Mouse (Mus musculus): ENCODE measurements around the gene Spata9.

Gene Spata9

DNA sequence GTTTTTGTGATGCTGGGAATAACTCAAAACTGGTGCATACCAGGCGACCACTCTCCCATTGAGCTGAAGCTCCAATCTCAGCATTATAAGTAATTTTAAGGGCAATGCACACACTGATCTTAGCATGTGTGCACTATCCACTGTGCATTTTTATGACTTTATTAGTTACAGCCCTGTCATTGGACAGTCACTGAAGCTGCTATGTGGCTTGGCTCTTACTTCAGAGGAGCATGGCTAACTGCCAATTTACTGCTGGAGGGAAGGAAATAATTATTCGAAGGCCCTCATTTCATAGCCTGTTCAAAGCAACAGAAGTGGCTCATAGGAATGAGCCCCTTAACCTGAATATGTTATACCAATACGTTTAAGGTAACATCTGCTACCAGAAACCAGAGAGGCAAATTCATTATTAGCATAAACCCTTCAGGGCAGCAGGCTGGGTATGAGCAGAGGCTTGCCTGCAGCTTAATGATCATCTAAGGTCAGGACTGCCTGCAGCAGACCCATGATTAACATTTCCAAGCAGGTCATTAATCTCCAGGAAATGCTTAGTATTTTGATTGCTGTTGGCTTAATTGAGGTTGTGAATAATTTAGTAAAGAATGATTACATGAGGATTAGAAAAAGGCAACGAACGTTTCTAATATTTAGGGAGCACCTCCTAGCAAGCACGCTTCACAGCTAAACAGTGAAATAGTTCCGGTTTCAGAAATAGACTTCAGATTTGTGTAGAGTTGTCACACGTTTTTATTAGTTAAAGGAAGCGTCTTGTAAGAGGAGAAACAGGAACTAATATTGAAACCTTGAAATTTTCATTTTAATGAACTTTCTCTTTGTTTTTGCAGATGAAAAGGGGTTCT is 25.4 kb downstream of the Spata9 start:
- DNase-seq, result peak; percentile 62

DNA sequence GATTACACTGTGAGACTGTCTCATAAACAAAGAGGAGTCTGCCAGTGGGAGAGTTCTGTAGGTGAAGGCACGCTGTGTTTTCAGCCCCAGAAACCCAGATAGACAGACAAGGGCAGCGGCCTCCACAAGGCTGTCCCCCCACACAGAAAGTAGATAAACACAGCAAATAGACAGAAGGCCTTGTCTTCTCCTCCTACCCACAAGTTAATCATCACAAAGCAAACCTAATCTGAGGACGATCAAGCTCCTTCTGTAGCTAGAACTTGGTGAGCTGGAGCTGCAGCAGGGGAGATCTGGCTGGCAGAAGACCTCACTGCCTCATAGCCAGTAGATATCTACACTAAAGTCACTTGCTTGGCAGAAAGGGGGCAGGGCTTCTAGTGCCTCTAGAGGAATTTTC is 36.3 kb downstream of the Spata9 start:
- DNase-seq, result no peak

DNA sequence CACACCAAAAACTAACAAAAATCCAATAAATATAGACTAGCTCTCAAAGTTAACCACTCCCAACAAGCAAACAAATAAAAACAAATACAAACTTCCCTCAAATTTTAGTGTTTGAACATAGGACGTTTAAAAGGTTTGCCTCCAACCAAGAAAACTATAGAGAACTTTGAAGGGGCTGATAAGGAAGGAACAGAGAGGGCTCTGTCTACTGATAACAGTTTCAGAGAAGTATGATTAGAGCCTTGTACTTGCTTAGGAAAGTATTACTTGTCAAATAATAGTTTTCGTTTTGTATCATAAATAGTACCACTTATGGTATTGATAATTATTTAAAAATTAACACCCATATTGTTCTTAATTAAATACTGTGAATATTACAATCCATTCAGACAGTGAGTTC is 47.6 kb downstream of the Spata9 start:
- DNase-seq, result no peak

DNA sequence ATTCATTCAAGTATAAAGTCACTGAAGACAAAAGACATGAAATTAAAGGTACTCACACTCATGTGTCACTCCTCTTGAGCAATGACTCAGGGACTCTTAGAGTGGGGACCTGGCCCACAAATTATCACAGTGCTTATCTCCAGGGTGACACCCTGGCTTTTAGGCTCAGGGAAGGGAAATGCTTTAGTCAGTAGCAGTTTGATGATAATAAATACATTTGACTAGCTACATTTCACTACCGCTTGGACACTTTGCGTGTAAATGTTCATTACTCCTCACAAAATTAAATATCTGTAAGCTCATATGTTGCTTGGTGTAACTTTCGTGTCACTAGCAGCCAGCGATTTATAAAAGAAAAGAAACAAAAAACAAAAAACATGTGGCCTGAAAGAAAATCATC is 50.5 kb downstream of the Spata9 start:
- no peak for DNase-seq

DNA sequence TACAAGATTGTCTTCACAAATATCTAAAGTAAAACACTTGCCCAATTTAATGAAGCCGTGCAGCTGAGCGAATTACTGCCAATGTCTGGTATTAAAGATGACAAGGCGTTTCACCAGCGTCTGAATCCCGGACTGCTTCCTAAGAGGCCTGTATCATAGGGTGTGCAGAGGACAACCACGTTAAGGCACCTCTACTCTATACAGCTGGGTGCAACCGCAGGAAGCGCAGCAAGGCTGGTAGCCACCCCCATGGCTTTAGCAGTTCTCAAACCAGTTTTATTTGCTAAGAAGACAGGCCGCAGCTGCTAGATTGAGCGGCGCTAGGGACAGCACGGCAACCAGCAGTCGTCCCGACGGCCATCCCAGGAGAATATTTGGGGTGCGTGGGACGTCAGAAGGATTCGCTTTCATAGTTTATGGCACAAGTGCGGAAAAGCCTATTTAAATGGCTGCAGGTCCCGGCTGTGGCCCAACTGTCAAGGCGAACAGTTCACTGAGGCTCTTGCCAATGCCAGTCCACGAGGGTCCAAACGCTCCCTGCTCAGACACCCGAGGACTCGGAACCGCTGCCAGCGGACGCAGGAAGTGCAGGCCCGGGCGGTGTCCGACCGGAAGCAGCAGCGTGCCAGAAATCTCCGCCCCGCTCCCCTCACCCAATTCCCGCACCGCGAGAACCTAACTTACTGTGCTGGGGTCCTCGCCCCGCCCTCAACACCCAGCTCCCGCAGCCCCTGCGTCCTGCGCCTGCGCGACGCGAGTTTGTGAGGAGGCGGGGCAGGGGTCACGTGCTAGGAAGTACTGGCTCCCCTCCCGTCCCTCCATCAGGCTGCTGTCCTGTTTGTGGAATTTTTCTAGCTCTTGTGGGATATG is 51.3 kb downstream of the Spata9 start, which contains the start of gene Rfesd:
TSS of gene Rfesd (minus strand) at position 746 of the 870 bp plus-strand sequence.
- DNase-seq, result peak; percentile 99

DNA sequence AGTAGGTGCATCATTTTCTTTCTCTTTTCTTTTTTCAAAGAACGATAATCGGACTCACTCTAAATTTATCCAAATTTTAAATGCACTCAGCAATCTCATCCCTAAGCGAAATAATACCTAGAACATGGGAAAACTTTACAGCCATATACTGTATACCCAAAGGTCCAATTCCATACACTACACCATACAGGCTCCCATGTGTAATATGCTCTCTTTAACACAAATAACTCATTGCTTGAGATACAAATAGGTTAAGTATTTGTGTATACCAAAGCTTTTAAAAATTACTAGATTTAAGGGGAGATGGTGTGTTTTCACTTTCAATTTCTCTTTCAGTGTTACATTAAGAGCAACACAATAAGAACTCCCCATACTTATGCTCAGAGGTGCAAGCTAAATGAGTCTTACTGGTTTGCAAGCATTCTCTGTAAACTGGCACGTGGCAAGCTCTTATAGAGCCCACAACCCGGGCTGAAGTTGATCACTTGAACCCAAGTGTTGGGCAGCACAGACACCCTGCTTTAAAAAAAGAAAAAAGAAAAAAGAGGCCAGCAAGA is 52.0 kb downstream of the Spata9 start:
- DNase-seq, result no peak

DNA sequence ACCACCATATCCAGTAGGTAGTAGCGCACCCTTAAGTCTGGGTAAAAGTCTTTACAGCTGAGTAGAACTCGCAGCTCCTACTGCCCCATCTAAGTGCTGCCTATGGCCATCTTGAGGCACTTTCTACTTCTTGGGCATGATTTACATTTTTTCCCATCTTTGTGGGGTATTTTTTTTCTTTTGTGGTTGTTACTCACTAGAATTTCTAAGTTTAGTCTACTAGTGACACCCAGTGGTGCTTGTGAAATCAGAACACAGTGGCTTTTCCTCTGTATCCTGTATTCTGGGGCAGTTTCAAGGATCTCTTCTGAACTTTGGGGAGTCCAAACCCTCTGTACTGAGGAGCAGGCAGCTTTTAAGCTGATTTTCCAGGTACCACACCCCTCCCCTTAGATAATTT is 54.8 kb downstream of the Spata9 start:
- peak; percentile 12 for DNase-seq

DNA sequence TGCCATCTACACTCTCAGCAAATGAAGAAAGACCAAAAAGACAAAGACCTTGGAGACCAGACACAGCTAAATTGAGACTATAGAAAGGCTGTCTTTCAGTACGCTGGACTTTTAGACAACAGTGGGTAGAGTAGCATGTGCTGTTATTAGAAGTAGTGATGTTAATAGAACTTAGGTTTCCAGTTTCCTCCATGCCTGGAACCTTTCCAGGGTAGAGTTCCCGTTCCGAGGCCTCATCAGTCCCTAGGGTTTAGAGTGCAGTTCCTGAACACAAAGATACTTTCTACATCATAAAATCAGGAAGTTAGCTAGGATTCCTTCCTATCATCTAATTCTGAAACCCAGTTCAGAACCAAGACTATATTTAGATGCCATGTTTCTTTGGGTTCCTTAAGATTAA is 57.6 kb downstream of the Spata9 start:
- DNase-seq, result peak; percentile 9

DNA sequence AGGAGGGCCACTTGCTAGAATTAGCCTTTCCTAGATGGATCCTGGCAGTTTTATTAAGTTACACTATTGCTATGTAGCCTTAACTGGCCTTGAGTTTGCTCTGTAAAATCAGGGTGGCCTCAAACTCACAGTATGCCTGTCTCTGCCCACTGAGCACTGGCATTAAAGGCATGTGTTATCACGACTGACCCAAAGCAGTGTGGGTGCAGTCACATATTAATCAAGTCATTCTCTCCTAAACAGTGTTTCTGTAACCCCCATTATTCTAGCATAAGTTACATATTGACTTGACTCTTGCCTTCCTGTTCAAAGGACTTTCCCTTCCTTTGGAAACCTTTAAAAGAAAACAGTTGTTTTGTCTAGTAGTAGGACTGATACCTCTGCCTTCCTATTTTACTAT is 75.5 kb downstream of the Spata9 start:
- no peak for DNase-seq

DNA sequence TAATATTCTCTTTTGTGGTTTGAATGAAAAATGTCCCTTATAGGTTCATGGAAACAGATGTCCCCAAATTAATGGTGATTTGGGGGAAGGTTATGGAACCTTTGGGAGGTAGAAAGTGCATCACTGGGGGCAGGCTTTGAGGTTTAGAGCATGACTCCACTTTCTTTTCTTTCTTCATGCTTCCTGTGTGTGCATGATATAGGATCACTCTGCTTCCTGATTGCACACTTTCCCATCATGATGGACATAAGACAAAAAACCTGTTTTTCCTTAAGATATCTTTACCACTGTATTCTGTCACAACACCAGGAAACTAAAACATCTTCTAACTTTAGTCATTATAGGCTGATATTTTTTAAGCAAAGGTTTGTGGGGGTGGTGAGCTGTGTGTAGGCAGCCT is 78.0 kb downstream of the Spata9 start:
- DNase-seq, result no peak

Data from kidney, postnatal 14 days (tissue).